Mouse (Mus musculus) lung, postnatal 0 days (tissue): ENCODE measurements around the gene 1810062G17Rik.

Experiments used
- CTCF ChIP-seq: IDR thresholded peaks from 2 replicates; pipeline ENCODE4 v1.5.1; 2016; ENCODE audit warnings: antibody characterized with exemption, mild to moderate bottlenecking
- EP300 ChIP-seq: IDR thresholded peaks from 2 replicates; pipeline ENCODE4 v1.6.1; 2016; ENCODE audit warnings: antibody characterized with exemption, mild to moderate bottlenecking, control low read depth

DNA sequence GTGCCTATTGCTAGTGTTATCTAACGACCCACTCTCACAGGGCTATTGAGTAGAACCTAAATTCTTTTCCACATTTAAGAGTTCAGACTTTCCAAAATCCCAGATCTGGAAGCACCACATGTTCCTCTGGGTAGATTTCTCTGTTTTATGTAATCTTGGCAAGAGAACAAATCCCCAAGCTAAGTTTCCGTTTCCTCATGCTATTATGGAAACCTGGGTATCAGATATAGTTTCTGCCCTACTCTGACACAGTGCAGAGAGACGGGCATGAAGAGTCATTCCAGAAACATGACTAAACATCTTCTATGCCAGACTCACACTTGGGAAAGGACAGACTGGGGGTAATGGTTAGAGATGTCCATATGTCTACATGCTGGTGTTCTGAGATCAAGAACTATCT, 48.7 kb downstream of the 1810062G17Rik start:
- TF ChIP-seq CTCF = no peak
- TF ChIP-seq EP300 = no peak
